Mouse (Mus musculus) kidney, postnatal 0 days (tissue): ENCODE results near the gene Cirbp. TPM values are rescaled to one million over a fixed set of nuclear protein-coding genes. Genes with fewer than 3 reads are reported as not detected.

Experiments
- ATAC-seq: fragments of 200-750 bp; cut with Nextera tagmentation; replicated peaks from 2 replicates; pipeline ENCODE4 v1.8.0; 2017; ENCODE audit warnings: low read depth, moderate number of reproducible peaks, moderate TSS enrichment, moderate library complexity; ENCODE audit not compliant: low FRiP score
- DNase-seq: peaks from one replicate; pipeline ENCODE4 v3.0.0-alpha.2; 2016; ENCODE audit warnings: low spot score
- H3K27ac ChIP-seq: fragments of 300-500 bp; sonication (generic); 2 replicates; pipeline ENCODE4 v1.5.1; 2014; ENCODE audit warnings: mild to moderate bottlenecking
- H3K27me3 ChIP-seq: fragments of 300-500 bp; sonication (generic); 2 replicates; pipeline ENCODE4 v1.6.1; 2014; ENCODE audit warnings: low read length, mixed read lengths; ENCODE audit not compliant: insufficient read depth
- H3K36me3 ChIP-seq: fragments of 300-500 bp; sonication (generic); 2 replicates; pipeline ENCODE4 v1.6.1; 2014; ENCODE audit warnings: low read length, mixed read lengths; ENCODE audit not compliant: insufficient read depth
- H3K4me1 ChIP-seq: fragments of 300-500 bp; sonication (generic); replicated peaks from 2 replicates; pipeline ENCODE4 v1.6.1; 2014; ENCODE audit warnings: antibody characterized with exemption, low read length, mixed read lengths; ENCODE audit not compliant: insufficient read depth
- H3K4me2 ChIP-seq: fragments of 300-500 bp; sonication (generic); 2 replicates; pipeline ENCODE4 v1.6.1; 2014; ENCODE audit warnings: mild to moderate bottlenecking, low read length, moderate library complexity, mixed read lengths
- H3K4me3 ChIP-seq: fragments of 300-500 bp; sonication (generic); replicated peaks from 2 replicates; pipeline ENCODE4 v1.5.1; 2014; ENCODE audit warnings: low read depth, low read length
- H3K9ac ChIP-seq: fragments of 300-500 bp; sonication (generic); 2 replicates; pipeline ENCODE4 v1.6.1; 2014; ENCODE audit warnings: low read depth, low read length
- H3K9me3 ChIP-seq: fragments of 300-500 bp; sonication (generic); replicated peaks from 2 replicates; pipeline ENCODE4 v1.6.1; 2016; ENCODE audit warnings: low read length, inconsistent platforms, mixed read lengths
- CTCF ChIP-seq: IDR thresholded peaks from 2 replicates; pipeline ENCODE4 v1.5.1; 2016; ENCODE audit warnings: antibody characterized with exemption, low read depth, mild to moderate bottlenecking, moderate library complexity
- WGBS: fragments of 180-500 bp; shearing (Covaris S2); extraction: QIAGEN DNeasy Blood & Tissue Kit; methylation state at CpG from one replicate; pipeline ENCODE4 v1.1.7; 2014; 5-methylcytosine and 5-hydroxymethylcytosine counted together
- polyA plus RNA-seq: library from polyadenylated mRNA; unstranded; fragments of >200 nt; fragmentation: Nextera tagmentation; extraction: Ambion mirVana; gene quantifications from 2 replicates; pipeline ENCODE4 v1.2.1, GENCODE M21; 2015

Gene Cirbp
- polyA plus RNA-seq, 1 experiment from 2014 or later = 317 TPM

GRCm38 (mm10) chr10:80121639-80122038 is 44.1 kb upstream of the Cirbp start:
- no peak overlapping the region for H3K4me3 ChIP-seq

DNA sequence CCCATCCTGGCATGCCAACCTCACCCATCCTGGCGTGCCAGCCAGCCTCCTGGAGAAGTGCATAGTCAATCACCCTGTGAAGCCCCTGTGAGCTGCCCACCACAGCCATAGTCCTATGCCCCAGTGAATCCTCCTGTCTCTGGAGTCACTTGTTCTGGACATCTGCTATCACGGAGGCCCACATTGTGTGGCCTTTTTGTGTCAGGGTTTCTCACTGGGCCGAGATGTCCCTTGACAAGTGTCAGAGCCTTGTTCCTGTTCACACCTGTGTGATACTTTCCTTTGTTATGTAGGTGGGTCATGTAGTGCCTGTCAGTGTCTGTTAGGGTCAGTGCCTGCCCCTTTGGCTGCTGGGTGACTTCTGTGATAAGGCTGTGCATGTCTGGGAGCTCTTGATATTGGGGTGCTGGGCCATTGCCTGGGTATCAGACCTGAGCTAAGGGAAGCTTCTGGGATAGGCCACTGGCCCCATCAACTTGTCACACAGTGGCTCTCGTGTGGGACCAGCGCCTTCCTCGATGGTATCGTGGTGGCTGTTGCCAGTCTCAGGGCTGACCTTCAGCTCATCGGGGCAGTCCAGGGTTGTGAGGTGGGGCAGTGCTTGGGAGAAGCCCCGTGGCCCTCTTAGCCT is 41.7 kb upstream of the Cirbp start:
- Histone ChIP-seq H3K9me3 (no peaks in the 10 kb centered on the region), H3K27ac (no peak overlapping the region), H3K27me3 (no peaks in the 10 kb centered on the region), H3K4me3 (no peak overlapping the region), H3K4me2 (no peak overlapping the region), H3K9ac (no peak overlapping the region), H3K36me3 (peaks cover 39% of the 10 kb centered on the region), H3K4me1 (peaks cover 2% of the 10 kb centered on the region; the same call in 1 of the 2 replicates)
- 90% methylated on average over 9 of the region's 9 CpGs for WGBS
- no peak for TF ChIP-seq CTCF
- DNase-seq (no peak), ATAC-seq (no peak)

More at GRCm38 (mm10) chr10:80121639-80122038, 44.1 kb upstream of the Cirbp start:
- ATAC-seq = no peak
- Histone ChIP-seq H3K9me3 (no peaks in the 10 kb centered on the region), H3K27me3 (no peaks in the 10 kb centered on the region), H3K4me2 (no peak overlapping the region), H3K4me1 (peaks cover 21% of the 10 kb centered on the region; the same call in 1 of the 2 replicates), H3K36me3 (0 out of 2 replicates have a peak, but pooled peaks cover 16% of the 10 kb centered on the region), H3K9ac (no peak overlapping the region), H3K27ac (no peak overlapping the region)
- 60% methylated on average over 2 of the region's 2 CpGs for WGBS
- no peak for DNase-seq
- TF ChIP-seq CTCF = no peak

GRCm38 (mm10) chr10:80127920-80128319 is 37.9 kb upstream of the Cirbp start:
- WGBS = 93% methylated on average over 8 of the region's 8 CpGs
- no peak overlapping the region for H3K4me3 ChIP-seq
- ATAC-seq = no peak
- H3K9me3 ChIP-seq = no peaks in the 10 kb centered on the region
- no peak for DNase-seq
- peaks cover 7% of the 10 kb centered on the region; the same call in 1 of the 2 replicates for H3K4me1 ChIP-seq
- no peak overlapping the region for H3K4me2 ChIP-seq
- H3K27ac ChIP-seq = no peak overlapping the region
- no peak overlapping the region for H3K9ac ChIP-seq
- TF ChIP-seq CTCF = no peak
- peaks cover 46% of the 10 kb centered on the region for H3K36me3 ChIP-seq
- H3K27me3 ChIP-seq = no peaks in the 10 kb centered on the region

- peaks cover 7% of the 10 kb centered on the region; the same call in 1 of the 2 replicates for H3K4me1 ChIP-seq
- no peak overlapping the region for H3K4me3 ChIP-seq
- DNase-seq (no peak), ATAC-seq (no peak)
- 90% methylated on average over 9 of the region's 9 CpGs for WGBS
- H3K4me2 ChIP-seq = no peak overlapping the region
- no peak overlapping the region for H3K9ac ChIP-seq
- H3K27me3 ChIP-seq = no peaks in the 10 kb centered on the region
- no peak for TF ChIP-seq CTCF
- no peak overlapping the region for H3K27ac ChIP-seq
- peaks cover 46% of the 10 kb centered on the region for H3K36me3 ChIP-seq
- H3K9me3 ChIP-seq = no peaks in the 10 kb centered on the region
These were observed 35.9 kb upstream of the Cirbp start for GRCm38 (mm10) chr10:80129846-80130245.

- peak; percentile 28; the same call in 1 of the 2 replicates for TF ChIP-seq CTCF
- no peaks in the 10 kb centered on the region for H3K27me3 ChIP-seq
- no peak overlapping the region for H3K4me2 ChIP-seq
- H3K4me1 ChIP-seq = peaks cover 7% of the 10 kb centered on the region; the same call in 1 of the 2 replicates
- no peak overlapping the region for H3K27ac ChIP-seq
- no peak overlapping the region for H3K9ac ChIP-seq
- H3K9me3 ChIP-seq = no peaks in the 10 kb centered on the region
- DNase-seq = no peak
- peaks cover 46% of the 10 kb centered on the region for H3K36me3 ChIP-seq
- no peak for ATAC-seq
- 69% methylated on average over 18 of the region's 18 CpGs for WGBS
- no peak overlapping the region for H3K4me3 ChIP-seq
These were observed 35.3 kb upstream of the Cirbp start for GRCm38 (mm10) chr10:80130403-80131031.

- WGBS = 25% methylated on average over 55 of the region's 55 CpGs
- Histone ChIP-seq H3K4me3 (0 out of 2 replicates have a peak overlapping the region, but pooled peaks have one; percentile 10), H3K36me3 (peaks cover 38% of the 10 kb centered on the region), H3K27me3 (no peaks in the 10 kb centered on the region), H3K27ac (no peak overlapping the region), H3K4me2 (peak overlapping the region; percentile 23; the same call in 1 of the 2 replicates), H3K4me1 (peaks cover 7% of the 10 kb centered on the region; the same call in 1 of the 2 replicates), H3K9ac (no peak overlapping the region), H3K9me3 (no peaks in the 10 kb centered on the region)
- ATAC-seq (peak; percentile 42; the same call in 1 of the 2 replicates), DNase-seq (peak; percentile 53)
- TF ChIP-seq CTCF = no peak
These were observed 34.4 kb upstream of the Cirbp start for GRCm38 (mm10) chr10:80131316-80131951.
